Mouse (Mus musculus) MEL (cell line): ENCODE results near the gene Eva1a. TPM values are rescaled to one million over a fixed set of nuclear protein-coding genes. Genes with fewer than 3 reads are reported as not detected.

ENCODE experiments used
- DNase-seq: peaks from one replicate; pipeline ENCODE4 v3.0.0; 2011; ENCODE audit warnings: low read depth, low spot score
- H3K27ac ChIP-seq: 2 replicates; pipeline ENCODE4 v1.5.1; 2012; ENCODE audit warnings: low read depth, mild to moderate bottlenecking, control low read depth, low read length, moderate library complexity; ENCODE audit not compliant: control insufficient read depth
- H3K27me3 ChIP-seq, 2 experiments: fragments of 150-350 bp in 1 of 2; sonication (generic) in 1 of 2; 2 replicates each; pipeline ENCODE4 v1.6.1; 2012; ENCODE audit warnings: low read length in 2 of 2, mild to moderate bottlenecking in 2 of 2, improper control_type of control experiment in 1 of 2, moderate library complexity in 1 of 2; ENCODE audit not compliant: insufficient read depth in 2 of 2, control insufficient read depth in 1 of 2
- H3K36me3 ChIP-seq, 2 experiments: 2 replicates each; pipeline ENCODE4 v1.6.1; 2012 to 2014; ENCODE audit warnings: low read length in 2 of 2, improper control_type of control experiment in 1 of 2, inconsistent platforms in 1 of 2, mild to moderate bottlenecking in 1 of 2; ENCODE audit not compliant: insufficient read depth in 2 of 2, control insufficient read depth in 1 of 2
- H3K4me1 ChIP-seq, 2 experiments: fragments of 150-350 bp in 1 of 2; sonication (generic) in 1 of 2; 2 replicates each; pipeline ENCODE4 v1.6.1; 2012; ENCODE audit warnings: low read length in 2 of 2, improper control_type of control experiment in 1 of 2, mild to moderate bottlenecking in 1 of 2; ENCODE audit not compliant: insufficient read depth in 2 of 2, control insufficient read depth in 1 of 2
- H3K4me3 ChIP-seq, 2 experiments: fragments of 150-350 bp in 1 of 2; sonication (generic) in 1 of 2; 2 replicates each; pipeline ENCODE4 v1.5.1; 2012; ENCODE audit warnings: low read depth in 2 of 2, low read length in 2 of 2, mild to moderate bottlenecking in 2 of 2, moderate library complexity in 2 of 2, control low read depth in 1 of 2, improper control_type of control experiment in 1 of 2; ENCODE audit not compliant: control insufficient read depth in 1 of 2, insufficient read depth in 1 of 2
- H3K79me2 ChIP-seq: 2 replicates; pipeline ENCODE4 v1.6.1; 2012; ENCODE audit warnings: mild to moderate bottlenecking, low read length, moderate library complexity; ENCODE audit not compliant: control insufficient read depth, poor library complexity, insufficient read depth
- H3K9ac ChIP-seq: 2 replicates; pipeline ENCODE4 v1.6.1; 2012; ENCODE audit warnings: low read depth, mild to moderate bottlenecking, control low read depth, low read length, moderate library complexity; ENCODE audit not compliant: control insufficient read depth, poor library complexity, severe bottlenecking
- H3K9me3 ChIP-seq: fragments of 150-350 bp; sonication (generic); replicated peaks from 2 replicates; pipeline ENCODE4 v1.6.1; 2012; ENCODE audit warnings: mild to moderate bottlenecking, low read length, improper control_type of control experiment, moderate library complexity; ENCODE audit not compliant: insufficient read depth
- CHD1 ChIP-seq: IDR thresholded peaks from 2 replicates; pipeline ENCODE4 v1.6.1; 2012; ENCODE audit warnings: low read depth, mild to moderate bottlenecking, inconsistent platforms, low read length, improper control_type of control experiment
- HCFC1 ChIP-seq: IDR thresholded peaks from 2 replicates; pipeline ENCODE4 v1.6.1; 2012; ENCODE audit warnings: low read depth, mild to moderate bottlenecking, inconsistent platforms, low read length, improper control_type of control experiment, moderate library complexity
- JUND ChIP-seq: IDR thresholded peaks from 2 replicates; pipeline ENCODE4 v1.6.1; 2011; ENCODE audit warnings: low read depth, mild to moderate bottlenecking, improper control_type of control experiment, low read length
- KAT2A ChIP-seq: conservative IDR thresholded peaks from 2 replicates; pipeline ENCODE4 v1.6.1; 2012; ENCODE audit warnings: low read depth, low read length, improper control_type of control experiment, inconsistent platforms
- MAFK ChIP-seq: IDR thresholded peaks from 2 replicates; pipeline ENCODE4 v1.6.1; 2011; ENCODE audit warnings: low read depth, mild to moderate bottlenecking, low read length, improper control_type of control experiment, borderline replicate concordance
- MAZ ChIP-seq: IDR thresholded peaks from 2 replicates; pipeline ENCODE4 v1.6.1; 2012; ENCODE audit warnings: low read depth, mild to moderate bottlenecking, inconsistent platforms, low read length, improper control_type of control experiment
- MEF2A ChIP-seq: IDR thresholded peaks from 2 replicates; pipeline ENCODE4 v1.6.1; 2014; ENCODE audit warnings: low read depth, mild to moderate bottlenecking, inconsistent platforms, low read length, improper control_type of control experiment; ENCODE audit not compliant: poor library complexity, insufficient replicate concordance, severe bottlenecking; ENCODE audit errors: extremely low read depth
- MXI1 ChIP-seq: IDR thresholded peaks from 2 replicates; pipeline ENCODE4 v1.6.1; 2011; ENCODE audit warnings: mild to moderate bottlenecking, low read depth, low read length, improper control_type of control experiment
- MYB ChIP-seq: IDR thresholded peaks from 2 replicates; pipeline ENCODE4 v1.6.1; 2011; ENCODE audit warnings: mild to moderate bottlenecking, low read depth, low read length, improper control_type of control experiment
- POLR2A ChIP-seq, 2 experiments: IDR thresholded peaks; 2 replicates each; pipeline ENCODE4 v1.6.1; 2011 to 2012; ENCODE audit warnings: low read length in 2 of 2, mild to moderate bottlenecking in 2 of 2, control low read depth in 1 of 2, improper control_type of control experiment in 1 of 2, low read depth in 1 of 2, moderate library complexity in 1 of 2; ENCODE audit not compliant: control insufficient read depth in 1 of 2, insufficient read depth in 1 of 2, poor library complexity in 1 of 2
- POLR2AphosphoS2 ChIP-seq: IDR thresholded peaks from 2 replicates; pipeline ENCODE4 v1.6.1; 2011; ENCODE audit warnings: low read length, improper control_type of control experiment
- POLR2AphosphoS5 ChIP-seq: IDR thresholded peaks from 2 replicates; pipeline ENCODE4 v1.6.1; 2012; ENCODE audit warnings: low read depth, borderline replicate concordance, mild to moderate bottlenecking, inconsistent platforms, low read length, moderate library complexity, mixed read lengths
- RAD21 ChIP-seq: IDR thresholded peaks from 2 replicates; pipeline ENCODE4 v1.6.1; 2011; ENCODE audit warnings: mild to moderate bottlenecking, low read depth, low read length, improper control_type of control experiment
- SIN3A ChIP-seq: IDR thresholded peaks from 2 replicates; pipeline ENCODE4 v1.6.1; 2012; ENCODE audit warnings: low read length, improper control_type of control experiment, inconsistent platforms
- TBP ChIP-seq: IDR thresholded peaks from 2 replicates; pipeline ENCODE4 v1.8.0; 2011; ENCODE audit warnings: low read depth, low read length, improper control_type of control experiment
- TCF12 ChIP-seq: IDR thresholded peaks from 2 replicates; pipeline ENCODE4 v1.6.1; 2014; ENCODE audit warnings: low read depth, mild to moderate bottlenecking, inconsistent platforms, low read length, improper control_type of control experiment, moderate library complexity
- USF1 ChIP-seq: IDR thresholded peaks from 2 replicates; pipeline ENCODE4 v1.6.1; 2014; ENCODE audit warnings: low read depth, mild to moderate bottlenecking, inconsistent platforms, low read length, improper control_type of control experiment, moderate library complexity
- ZC3H11A ChIP-seq: IDR thresholded peaks from 2 replicates; pipeline ENCODE4 v1.6.1; 2012; ENCODE audit warnings: low read depth, mild to moderate bottlenecking, inconsistent platforms, low read length, improper control_type of control experiment
- ZMIZ1 ChIP-seq: IDR thresholded peaks from 2 replicates; pipeline ENCODE4 v1.6.1; 2012; ENCODE audit warnings: low read depth, mild to moderate bottlenecking, inconsistent platforms, low read length, improper control_type of control experiment, moderate library complexity
- polyA plus RNA-seq, 2 experiments: library from polyadenylated mRNA; stranded (reverse) in 1 of 2; unstranded in 1 of 2; fragments of >175 nt in 1 of 2; fragments of >200 nt in 1 of 2; gene quantifications; 2 replicates each; pipeline versions ENCODE4 v1.2.1 to v1.2.4; 2012; ENCODE audit warnings: low replicate concordance in 2 of 2, low read depth in 1 of 2; ENCODE audit not compliant: insufficient read length in 2 of 2, insufficient read depth in 1 of 2, missing spikeins in 1 of 2
- total RNA-seq: library from RNA; depleted of rRNA; stranded (reverse); fragments of 300-350 nt; gene quantifications from 2 replicates; pipeline ENCODE4 v1.2.3, GENCODE M21; 2012

Gene Eva1a
- total and polyA plus RNA-seq, 3 experiments: not detected

DNA sequence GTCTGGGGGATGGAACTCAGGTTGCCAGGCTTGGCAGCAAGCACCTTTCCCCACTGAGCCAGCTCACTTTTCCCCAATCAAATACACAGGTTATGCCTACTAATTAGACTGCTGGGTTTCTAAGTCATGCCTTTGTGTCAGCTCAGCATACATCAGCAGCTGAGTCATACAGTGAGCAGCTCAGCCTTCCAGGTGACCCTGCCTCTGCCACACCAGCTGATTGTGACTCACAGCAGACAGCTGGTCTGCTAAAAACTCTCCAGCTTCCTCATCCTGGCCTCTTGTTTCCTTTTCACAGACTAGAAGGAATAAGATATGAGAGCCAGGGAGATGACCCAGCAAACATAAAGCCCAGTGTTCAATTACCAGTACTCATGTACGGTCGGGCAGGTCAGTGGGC, 84.3 kb downstream of the Eva1a start:
- no peak overlapping the region for H3K27ac ChIP-seq
- H3K36me3 ChIP-seq: no peaks in the 10 kb centered on the region
- no peak overlapping the region for H3K9ac ChIP-seq
- DNase-seq: no peak
- H3K27me3 ChIP-seq: no peaks in the 10 kb centered on the region
- no peaks in the 10 kb centered on the region for H3K79me2 ChIP-seq
- no peaks in the 10 kb centered on the region for H3K9me3 ChIP-seq
- TF ChIP-seq ZMIZ1: no peak
- TF ChIP-seq HCFC1: no peak
- TF ChIP-seq MYB: no peak
- TF ChIP-seq CHD1: no peak
- H3K4me3 ChIP-seq: no peak overlapping the region
- H3K4me1 ChIP-seq: no peaks in the 10 kb centered on the region

DNA sequence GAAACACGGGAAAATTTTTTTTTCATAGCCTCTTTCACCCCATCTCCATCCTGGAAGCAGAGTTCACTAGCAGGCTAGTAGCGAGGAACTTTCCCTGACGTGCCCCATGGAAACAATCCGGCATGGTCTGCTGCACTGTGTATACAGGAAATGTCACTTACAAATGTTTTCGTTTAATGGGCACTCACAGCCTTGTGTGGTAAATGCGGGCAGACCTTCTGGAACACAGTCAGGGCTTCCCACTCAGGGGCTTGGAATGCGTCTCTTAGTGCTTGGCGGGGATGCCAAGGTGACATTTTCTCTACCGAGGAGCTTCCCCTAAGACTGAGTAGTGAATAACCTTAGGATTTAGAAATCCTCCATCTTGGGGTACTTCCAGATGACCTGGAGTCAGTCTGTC, 87.0 kb downstream of the Eva1a start:
- no peak for TF ChIP-seq CHD1
- TF ChIP-seq, all 39 proteins: peak for 0
- DNase-seq: no peak
- no peak overlapping the region for H3K27ac ChIP-seq
- H3K4me1 ChIP-seq: no peaks in the 10 kb centered on the region
- H3K36me3 ChIP-seq: no peaks in the 10 kb centered on the region
- no peak overlapping the region for H3K9ac ChIP-seq
- H3K79me2 ChIP-seq: no peaks in the 10 kb centered on the region
- H3K27me3 ChIP-seq: no peaks in the 10 kb centered on the region
- no peak overlapping the region for H3K4me3 ChIP-seq
- no peaks in the 10 kb centered on the region for H3K9me3 ChIP-seq

DNA sequence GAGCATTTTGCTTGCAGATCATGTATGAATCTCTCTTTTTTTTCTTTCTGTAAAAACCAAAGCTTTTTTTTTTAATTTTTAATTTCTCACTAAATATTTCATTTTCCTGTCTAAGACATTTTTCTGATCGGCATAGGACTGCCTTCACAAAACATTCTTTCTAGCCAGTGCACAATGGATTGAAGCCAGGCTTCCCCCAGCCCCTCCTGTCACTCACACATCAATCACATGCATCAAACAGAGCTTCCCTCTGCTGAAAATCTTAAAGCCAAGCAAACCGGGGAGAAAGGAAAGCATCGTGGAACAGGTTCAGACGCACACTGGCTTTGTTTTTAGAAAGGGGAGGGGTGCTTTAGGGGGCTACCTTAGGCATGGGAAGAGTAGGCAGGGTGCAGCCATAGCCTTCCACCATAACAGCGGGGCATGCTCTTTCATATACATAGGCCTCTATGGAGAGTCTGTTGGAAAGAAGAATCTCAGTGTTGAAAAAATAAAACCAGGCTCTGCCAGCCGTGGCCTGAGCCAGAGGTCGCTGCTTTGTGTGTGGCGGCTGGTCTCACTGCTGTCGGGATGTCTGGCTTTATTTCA, 88.9 kb downstream of the Eva1a start:
- TF ChIP-seq TBP: no peak
- DNase-seq: no peak
- Histone ChIP-seq H3K9me3 (no peaks in the 10 kb centered on the region), H3K36me3 (no peaks in the 10 kb centered on the region), H3K27me3 (no peaks in the 10 kb centered on the region), H3K4me1 (no peaks in the 10 kb centered on the region), H3K27ac (no peak overlapping the region), H3K9ac (no peak overlapping the region), H3K4me3 (no peak overlapping the region), H3K79me2 (no peaks in the 10 kb centered on the region)

DNA sequence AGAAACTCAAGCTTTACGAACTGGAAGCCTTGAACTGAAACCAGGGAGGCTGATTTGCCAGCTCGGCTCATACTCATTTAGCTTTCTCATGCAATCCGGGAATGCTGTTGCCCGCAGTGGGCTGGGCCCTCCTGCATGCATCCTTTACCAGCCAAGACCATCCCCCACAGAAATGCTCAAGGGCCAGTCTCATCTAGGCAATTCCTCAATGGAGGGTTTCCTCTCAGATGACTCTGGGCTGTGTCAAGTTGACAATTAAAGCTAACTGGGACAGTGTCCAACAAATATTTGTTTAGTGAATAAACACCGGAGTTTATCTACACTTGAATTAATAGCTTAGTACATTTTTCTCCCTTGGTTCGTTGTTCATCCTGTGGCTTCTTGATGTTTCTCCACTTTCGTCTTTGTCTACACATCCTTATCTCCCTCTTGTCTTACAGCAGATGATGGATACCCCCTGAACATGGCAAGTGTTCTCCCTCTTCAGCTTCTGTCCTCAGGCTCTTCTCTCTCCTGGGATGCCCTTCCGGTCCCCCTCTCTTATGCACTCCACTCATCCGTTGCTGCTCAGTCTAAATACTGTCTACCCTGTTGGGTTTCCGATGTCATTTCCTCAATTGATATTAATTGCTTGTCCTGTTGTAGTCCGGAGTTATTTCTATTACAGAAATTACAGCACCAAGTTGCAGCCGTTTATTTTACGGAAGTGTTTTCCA, 92.2 kb downstream of the Eva1a start:
- DNase-seq: no peak
- Histone ChIP-seq H3K27ac (no peak overlapping the region), H3K27me3 (no peaks in the 10 kb centered on the region), H3K9me3 (no peaks in the 10 kb centered on the region), H3K9ac (no peak overlapping the region), H3K79me2 (no peaks in the 10 kb centered on the region), H3K36me3 (no peaks in the 10 kb centered on the region)
- TF ChIP-seq POLR2AphosphoS2: no peak
- TF ChIP-seq TCF12: no peak
- no peak for TF ChIP-seq POLR2A (IDR thresholded peaks at IDR 0.05; ENCODE audit: control insufficient read depth in 1 of 2, insufficient read depth in 1 of 2, low read depth in 1 of 2, low read length in 2 of 2, poor library complexity in 1 of 2)
- TF ChIP-seq ZC3H11A: no peak
- no peak for TF ChIP-seq SIN3A
- TF ChIP-seq HCFC1: no peak
- TF ChIP-seq ZMIZ1: no peak
- no peak for TF ChIP-seq POLR2AphosphoS5
- no peak for TF ChIP-seq MEF2A
- no peak for TF ChIP-seq MXI1
- TF ChIP-seq TBP: no peak
- TF ChIP-seq RAD21: no peak
- no peak for TF ChIP-seq MAFK
- TF ChIP-seq USF1: no peak
- TF ChIP-seq KAT2A: no peak
- TF ChIP-seq JUND: no peak
- no peak for TF ChIP-seq MAZ
- TF ChIP-seq, all 39 proteins: peak for 0
- Histone ChIP-seq H3K4me3 (no peak overlapping the region), H3K4me1 (no peaks in the 10 kb centered on the region)
